Mouse (Mus musculus): ENCODE measurements around the gene Foxl1. TPM values are rescaled to one million over a fixed set of nuclear protein-coding genes. Genes with fewer than 3 reads are reported as not detected.

The Foxl1 gene
- polyA plus RNA-seq, 1 experiment from 2014 or later, result 0.07 TPM

GRCm38 (mm10) chr8:121127291-121127701 lies 444 bp upstream of the Foxl1 start:
- no peak overlapping the region for H3K4me3 ChIP-seq (ENCODE audit: low read depth, low read length)
- 4% methylated on average over 11 of the region's 11 CpGs for WGBS (ENCODE audit: insufficient replicate concordance)
- no peaks in the 10 kb centered on the region for H3K36me3 ChIP-seq (ENCODE audit: control insufficient read depth, insufficient read depth)
- no peaks in the 10 kb centered on the region for H3K9me3 ChIP-seq (replicated peaks; ENCODE audit: control insufficient read depth, low read length)
- H3K27ac ChIP-seq (ENCODE audit: low read length), result no peak overlapping the region
- H3K9ac ChIP-seq (ENCODE audit: low read depth, low read length), result no peak overlapping the region
- no peaks in the 10 kb centered on the region for H3K4me1 ChIP-seq (ENCODE audit: control insufficient read depth, low read depth, low read length)
- ATAC-seq (ENCODE audit: low read depth), result no peak
- peaks cover 87% of the 10 kb centered on the region for H3K27me3 ChIP-seq (ENCODE audit: control insufficient read depth, insufficient read depth, low read depth, low read length)
- no peak overlapping the region for H3K4me2 ChIP-seq (ENCODE audit: low read depth, low read length)

GRCm38 (mm10) chr8:121128531-121129264 lies 958 bp downstream of the Foxl1 start:
- Histone ChIP-seq H3K9ac (ENCODE audit: low read depth, low read length) (no peak overlapping the region), H3K4me2 (ENCODE audit: low read depth, low read length) (no peak overlapping the region), H3K27me3 (ENCODE audit: control insufficient read depth, insufficient read depth, low read depth, low read length) (peaks cover 73% of the 10 kb centered on the region), H3K9me3 (replicated peaks; ENCODE audit: control insufficient read depth, low read length) (no peaks in the 10 kb centered on the region), H3K4me3 (ENCODE audit: low read depth, low read length) (no peak overlapping the region), H3K4me1 (ENCODE audit: control insufficient read depth, low read depth, low read length) (no peaks in the 10 kb centered on the region), H3K27ac (ENCODE audit: low read length) (no peak overlapping the region), H3K36me3 (ENCODE audit: control insufficient read depth, insufficient read depth) (no peaks in the 10 kb centered on the region)
- 3% methylated on average over 55 of the region's 55 CpGs for WGBS (ENCODE audit: insufficient replicate concordance)
- ATAC-seq (ENCODE audit: low read depth), result no peak

- ATAC-seq (ENCODE audit: low read depth), result no peak
- H3K27me3 ChIP-seq (ENCODE audit: control insufficient read depth, insufficient read depth, low read depth, low read length), result peaks cover 68% of the 10 kb centered on the region
- H3K27ac ChIP-seq (ENCODE audit: low read length), result no peak overlapping the region
- no peaks in the 10 kb centered on the region for H3K9me3 ChIP-seq (replicated peaks; ENCODE audit: control insufficient read depth, low read length)
- 12% methylated on average over 16 of the region's 16 CpGs for WGBS (ENCODE audit: insufficient replicate concordance)
- no peaks in the 10 kb centered on the region for H3K4me1 ChIP-seq (ENCODE audit: control insufficient read depth, low read depth, low read length)
- no peak overlapping the region for H3K4me2 ChIP-seq (ENCODE audit: low read depth, low read length)
- H3K4me3 ChIP-seq (ENCODE audit: low read depth, low read length), result no peak overlapping the region
- H3K9ac ChIP-seq (ENCODE audit: low read depth, low read length), result no peak overlapping the region
- H3K36me3 ChIP-seq (ENCODE audit: control insufficient read depth, insufficient read depth), result no peaks in the 10 kb centered on the region
These were observed 1.7 kb downstream of the Foxl1 start for GRCm38 (mm10) chr8:121129265-121129940.

- peaks cover 56% of the 10 kb centered on the region for H3K27me3 ChIP-seq (ENCODE audit: control insufficient read depth, insufficient read depth, low read depth, low read length)
- no peaks in the 10 kb centered on the region for H3K4me1 ChIP-seq (ENCODE audit: control insufficient read depth, low read depth, low read length)
- no peak for ATAC-seq (ENCODE audit: low read depth)
- H3K9me3 ChIP-seq (replicated peaks; ENCODE audit: control insufficient read depth, low read length), result no peaks in the 10 kb centered on the region
- no peak overlapping the region for H3K4me2 ChIP-seq (ENCODE audit: low read depth, low read length)
- no peak overlapping the region for H3K27ac ChIP-seq (ENCODE audit: low read length)
- H3K4me3 ChIP-seq (ENCODE audit: low read depth, low read length), result no peak overlapping the region
- H3K9ac ChIP-seq (ENCODE audit: low read depth, low read length), result no peak overlapping the region
- WGBS (ENCODE audit: insufficient replicate concordance), result 26% methylated on average over 5 of the region's 5 CpGs
- no peaks in the 10 kb centered on the region for H3K36me3 ChIP-seq (ENCODE audit: control insufficient read depth, insufficient read depth)
These were observed 2.8 kb downstream of the Foxl1 start for GRCm38 (mm10) chr8:121130522-121130921.

GRCm38 (mm10) chr8:121132961-121133513 lies 5.3 kb downstream of the Foxl1 start:
- no peak overlapping the region for H3K27ac ChIP-seq (ENCODE audit: low read length)
- no peak overlapping the region for H3K4me2 ChIP-seq (ENCODE audit: low read depth, low read length)
- H3K9me3 ChIP-seq (replicated peaks; ENCODE audit: control insufficient read depth, low read length), result no peaks in the 10 kb centered on the region; the same call in 1 of the 2 replicates
- H3K9ac ChIP-seq (ENCODE audit: low read depth, low read length), result no peak overlapping the region
- no peaks in the 10 kb centered on the region for H3K36me3 ChIP-seq (ENCODE audit: control insufficient read depth, insufficient read depth)
- WGBS (ENCODE audit: insufficient replicate concordance), result 58% methylated on average over 5 of the region's 5 CpGs
- ATAC-seq (ENCODE audit: low read depth), result no peak
- no peaks in the 10 kb centered on the region for H3K4me1 ChIP-seq (ENCODE audit: control insufficient read depth, low read depth, low read length)
- H3K27me3 ChIP-seq (ENCODE audit: control insufficient read depth, insufficient read depth, low read depth, low read length), result peaks cover 31% of the 10 kb centered on the region
- H3K4me3 ChIP-seq (ENCODE audit: low read depth, low read length), result no peak overlapping the region

GRCm38 (mm10) chr8:121134102-121134501 lies 6.4 kb downstream of the Foxl1 start:
- no peaks in the 10 kb centered on the region for H3K4me1 ChIP-seq (ENCODE audit: control insufficient read depth, low read depth, low read length)
- H3K9ac ChIP-seq (ENCODE audit: low read depth, low read length), result no peak overlapping the region
- no peak overlapping the region for H3K27ac ChIP-seq (ENCODE audit: low read length)
- H3K27me3 ChIP-seq (ENCODE audit: control insufficient read depth, insufficient read depth, low read depth, low read length), result peaks cover 21% of the 10 kb centered on the region
- no peaks in the 10 kb centered on the region for H3K36me3 ChIP-seq (ENCODE audit: control insufficient read depth, insufficient read depth)
- 77% methylated on average over 10 of the region's 10 CpGs for WGBS (ENCODE audit: insufficient replicate concordance)
- no peak overlapping the region for H3K4me2 ChIP-seq (ENCODE audit: low read depth, low read length)
- no peaks in the 10 kb centered on the region; the same call in none of the 2 replicates for H3K9me3 ChIP-seq (replicated peaks; ENCODE audit: control insufficient read depth, low read length)
- no peak overlapping the region for H3K4me3 ChIP-seq (ENCODE audit: low read depth, low read length)
- ATAC-seq (ENCODE audit: low read depth), result no peak

GRCm38 (mm10) chr8:121134512-121134911 lies 6.8 kb downstream of the Foxl1 start:
- Histone ChIP-seq H3K9ac (ENCODE audit: low read depth, low read length) (no peak overlapping the region), H3K36me3 (ENCODE audit: control insufficient read depth, insufficient read depth) (no peaks in the 10 kb centered on the region), H3K27me3 (ENCODE audit: control insufficient read depth, insufficient read depth, low read depth, low read length) (peaks cover 16% of the 10 kb centered on the region), H3K9me3 (replicated peaks; ENCODE audit: control insufficient read depth, low read length) (no peaks in the 10 kb centered on the region; the same call in none of the 2 replicates), H3K4me1 (ENCODE audit: control insufficient read depth, low read depth, low read length) (no peaks in the 10 kb centered on the region), H3K4me3 (ENCODE audit: low read depth, low read length) (no peak overlapping the region), H3K4me2 (ENCODE audit: low read depth, low read length) (no peak overlapping the region), H3K27ac (ENCODE audit: low read length) (no peak overlapping the region)
- WGBS (ENCODE audit: insufficient replicate concordance), result 71% methylated on average over 11 of the region's 11 CpGs
- ATAC-seq (ENCODE audit: low read depth), result no peak

GRCm38 (mm10) chr8:121136856-121137255 lies 9.1 kb downstream of the Foxl1 start:
- Histone ChIP-seq H3K9me3 (replicated peaks; ENCODE audit: control insufficient read depth, low read length) (no peaks in the 10 kb centered on the region; the same call in none of the 2 replicates), H3K36me3 (ENCODE audit: control insufficient read depth, insufficient read depth) (no peaks in the 10 kb centered on the region), H3K9ac (ENCODE audit: low read depth, low read length) (no peak overlapping the region), H3K27me3 (ENCODE audit: control insufficient read depth, insufficient read depth, low read depth, low read length) (no peaks in the 10 kb centered on the region; the same call in 1 of the 2 replicates), H3K4me1 (ENCODE audit: control insufficient read depth, low read depth, low read length) (no peaks in the 10 kb centered on the region), H3K4me3 (ENCODE audit: low read depth, low read length) (no peak overlapping the region), H3K27ac (ENCODE audit: low read length) (no peak overlapping the region), H3K4me2 (ENCODE audit: low read depth, low read length) (no peak overlapping the region)
- 78% methylated on average over 6 of the region's 6 CpGs for WGBS (ENCODE audit: insufficient replicate concordance)
- no peak for ATAC-seq (ENCODE audit: low read depth)
